Mouse (Mus musculus): ENCODE results near the gene Gm20388. TPM values are rescaled to one million over a fixed set of nuclear protein-coding genes. Genes with fewer than 3 reads are reported as not detected.
A peak's percentile ranks its signal among the peaks of the same experiment; 100 is the strongest.

Gene Gm20388
- total RNA-seq, 1 experiment from 2014 or later = 10.0 TPM

GRCm38 (mm10) chr8:120388246-120388645 lies 477.6 kb downstream of the Gm20388 start:
- no peak for ATAC-seq (replicated peaks; ENCODE audit: insufficient number of reproducible peaks, low FRiP score, low TSS enrichment, poor library complexity, severe bottlenecking)

GRCm38 (mm10) chr8:120390598-120390997 lies 480.0 kb downstream of the Gm20388 start:
- ATAC-seq (replicated peaks; ENCODE audit: insufficient number of reproducible peaks, low FRiP score, low TSS enrichment, poor library complexity, severe bottlenecking) = no peak

GRCm38 (mm10) chr8:120391856-120392255 lies 481.2 kb downstream of the Gm20388 start:
- no peak for ATAC-seq (replicated peaks; ENCODE audit: insufficient number of reproducible peaks, low FRiP score, low TSS enrichment, poor library complexity, severe bottlenecking)

- no peak for ATAC-seq (replicated peaks; ENCODE audit: insufficient number of reproducible peaks, low FRiP score, low TSS enrichment, poor library complexity, severe bottlenecking)
Measured at GRCm38 (mm10) chr8:120393085-120393484, 482.4 kb downstream of the Gm20388 start.

GRCm38 (mm10) chr8:120393871-120394275 lies 483.2 kb downstream of the Gm20388 start:
- no peak for ATAC-seq (replicated peaks; ENCODE audit: insufficient number of reproducible peaks, low FRiP score, low TSS enrichment, poor library complexity, severe bottlenecking)

GRCm38 (mm10) chr8:120395892-120396291 lies 485.3 kb downstream of the Gm20388 start:
- no peak for ATAC-seq (replicated peaks; ENCODE audit: insufficient number of reproducible peaks, low FRiP score, low TSS enrichment, poor library complexity, severe bottlenecking)

GRCm38 (mm10) chr8:120396756-120397155 lies 486.1 kb downstream of the Gm20388 start:
- no peak for ATAC-seq (replicated peaks; ENCODE audit: insufficient number of reproducible peaks, low FRiP score, low TSS enrichment, poor library complexity, severe bottlenecking)

GRCm38 (mm10) chr8:120397444-120398411 lies 487.1 kb downstream of the Gm20388 start:
- ATAC-seq (replicated peaks; ENCODE audit: insufficient number of reproducible peaks, low FRiP score, low TSS enrichment, poor library complexity, severe bottlenecking) = no peak

GRCm38 (mm10) chr8:120399212-120399934 lies 488.7 kb downstream of the Gm20388 start:
- no peak for ATAC-seq (replicated peaks; ENCODE audit: insufficient number of reproducible peaks, low FRiP score, low TSS enrichment, poor library complexity, severe bottlenecking)

- ATAC-seq (replicated peaks; ENCODE audit: insufficient number of reproducible peaks, low FRiP score, low TSS enrichment, poor library complexity, severe bottlenecking) = no peak
Measured at GRCm38 (mm10) chr8:120401216-120401615, 490.6 kb downstream of the Gm20388 start.

- ATAC-seq (replicated peaks; ENCODE audit: insufficient number of reproducible peaks, low FRiP score, low TSS enrichment, poor library complexity, severe bottlenecking) = no peak
Measured at GRCm38 (mm10) chr8:120401712-120402111, 491.1 kb downstream of the Gm20388 start.

- no peak for ATAC-seq (replicated peaks; ENCODE audit: insufficient number of reproducible peaks, low FRiP score, low TSS enrichment, poor library complexity, severe bottlenecking)
Measured at GRCm38 (mm10) chr8:120403606-120404269, 493.1 kb downstream of the Gm20388 start.

GRCm38 (mm10) chr8:120404609-120405036 lies 494.0 kb downstream of the Gm20388 start:
- 0 out of 2 replicates have a peak, but pooled peaks have one; percentile 14 for ATAC-seq (replicated peaks; ENCODE audit: insufficient number of reproducible peaks, low FRiP score, low TSS enrichment, poor library complexity, severe bottlenecking)

- ATAC-seq (replicated peaks; ENCODE audit: insufficient number of reproducible peaks, low FRiP score, low TSS enrichment, poor library complexity, severe bottlenecking) = peak; percentile 81
Measured at GRCm38 (mm10) chr8:120406008-120406632, 495.5 kb downstream of the Gm20388 start.

GRCm38 (mm10) chr8:120407701-120408240 lies 497.1 kb downstream of the Gm20388 start:
- no peak for ATAC-seq (replicated peaks; ENCODE audit: insufficient number of reproducible peaks, low FRiP score, low TSS enrichment, poor library complexity, severe bottlenecking)

GRCm38 (mm10) chr8:120408241-120409215 lies 497.9 kb downstream of the Gm20388 start:
- ATAC-seq (replicated peaks; ENCODE audit: insufficient number of reproducible peaks, low FRiP score, low TSS enrichment, poor library complexity, severe bottlenecking) = no peak

- ATAC-seq (replicated peaks; ENCODE audit: insufficient number of reproducible peaks, low FRiP score, low TSS enrichment, poor library complexity, severe bottlenecking) = no peak
Measured at GRCm38 (mm10) chr8:120409371-120410013, 498.9 kb downstream of the Gm20388 start.

Data from monocyte, adult 5-6 weeks (primary cell).